Mouse (Mus musculus) layer of hippocampus, adult 11-12 months (tissue): ENCODE measurements around the gene Pkd2.
A peak's percentile ranks its signal among the peaks of the same experiment; 100 is the strongest.
"Not testable (repeated sequence)": the region's sequence is repeated elsewhere in the genome, so short reads cannot be mapped to it uniquely, and the experiment has no call there.

Experiments used
- DNase-seq: peaks from one replicate; pipeline ENCODE4 v3.0.0; 2022; ENCODE audit warnings: low spot score

The Pkd2 gene

GRCm38 (mm10) chr5:104458832-104459705 lies at the start of gene Pkd2:
Pkd2 (plus strand) TSS chr5:104459450.
- DNase-seq: peak; percentile 63

- no peak for DNase-seq
These were observed 43.3 kb upstream of the Pkd2 start for GRCm38 (mm10) chr5:104415999-104416398.

DNA sequence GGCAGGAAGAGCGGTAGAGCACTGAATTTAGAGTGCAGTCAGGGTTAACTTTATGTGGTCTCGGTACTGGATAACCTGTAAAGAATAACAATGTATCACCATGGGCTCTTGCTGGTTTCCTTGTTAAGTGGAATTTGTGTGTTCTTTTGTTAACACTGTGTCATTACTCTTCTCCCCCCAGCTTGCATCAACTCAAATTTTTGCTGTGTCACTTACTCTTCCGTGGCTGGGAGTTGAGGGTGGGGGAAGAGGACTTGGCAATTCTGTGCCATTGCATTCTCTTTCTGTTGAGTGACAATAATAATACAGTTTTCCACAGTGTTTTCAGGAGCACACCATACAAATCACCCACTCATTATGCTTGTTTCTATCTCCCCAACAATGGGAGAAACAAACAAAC lies 42.2 kb upstream of the Pkd2 start:
- no peak for DNase-seq

GRCm38 (mm10) chr5:104417721-104418120 lies 41.5 kb upstream of the Pkd2 start:
- DNase-seq: no peak

- DNase-seq: no peak
These were observed 37.2 kb upstream of the Pkd2 start for GRCm38 (mm10) chr5:104422039-104422438.

GRCm38 (mm10) chr5:104423861-104424260 lies 35.4 kb upstream of the Pkd2 start:
- no peak for DNase-seq

- DNase-seq: peak; percentile 47
These were observed 33.3 kb upstream of the Pkd2 start for GRCm38 (mm10) chr5:104425949-104426348.

DNA sequence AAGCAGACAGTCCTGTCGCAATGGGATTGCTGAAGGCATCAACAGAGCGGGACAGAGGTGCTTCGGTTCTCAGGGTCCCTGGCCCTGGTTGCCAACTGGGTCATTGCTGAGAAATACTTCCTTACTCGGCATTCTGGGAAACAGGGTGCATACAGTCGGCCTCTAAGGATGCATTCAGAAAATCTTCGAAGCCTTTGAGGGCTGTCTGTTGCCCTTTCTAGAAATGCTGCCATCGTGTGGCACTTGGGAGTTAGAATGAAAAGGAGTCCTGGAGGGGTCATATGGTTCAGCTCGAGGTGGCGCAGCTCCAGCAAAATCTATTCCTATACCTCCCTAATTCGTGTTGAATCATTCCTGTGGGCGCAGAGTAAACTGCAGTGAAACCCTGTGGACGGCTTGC lies 26.4 kb upstream of the Pkd2 start:
- DNase-seq: peak; percentile 34

DNA sequence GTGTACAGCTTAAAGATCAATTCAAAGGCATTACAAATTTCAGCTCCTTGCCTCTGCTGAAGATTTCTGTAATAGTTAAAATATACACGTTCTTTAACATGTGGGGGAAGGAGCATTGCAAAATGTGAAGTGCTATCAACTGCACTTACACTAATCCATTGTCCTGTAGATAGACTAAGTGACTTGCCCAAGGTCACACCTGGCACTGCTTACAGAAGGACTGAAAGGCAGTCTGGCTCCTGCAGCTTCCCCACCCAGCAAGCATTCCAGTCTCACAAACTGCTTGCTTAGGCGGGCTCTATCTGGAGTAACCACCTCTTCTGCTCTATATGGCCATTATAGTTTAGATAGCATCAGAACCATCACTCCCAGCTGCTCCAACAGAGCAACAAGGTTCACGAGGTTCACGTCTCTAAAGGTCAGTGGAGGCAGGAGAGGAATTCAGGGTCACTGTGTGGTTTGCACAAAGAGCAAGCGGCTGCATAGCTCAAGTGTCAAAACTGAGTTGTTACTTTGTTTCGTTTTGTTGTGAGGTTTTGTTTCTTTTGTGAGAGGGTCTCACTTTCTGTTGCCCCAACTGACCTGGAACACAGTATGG lies 25.2 kb upstream of the Pkd2 start:
- no peak for DNase-seq

- DNase-seq: no peak
These were observed 24.4 kb upstream of the Pkd2 start, which contains the start of gene Spp1 for GRCm38 (mm10) chr5:104434835-104435301. Spp1 (plus strand) TSS chr5:104435118.

- DNase-seq: no peak
These were observed 22.7 kb upstream of the Pkd2 start for GRCm38 (mm10) chr5:104436406-104437076.

DNA sequence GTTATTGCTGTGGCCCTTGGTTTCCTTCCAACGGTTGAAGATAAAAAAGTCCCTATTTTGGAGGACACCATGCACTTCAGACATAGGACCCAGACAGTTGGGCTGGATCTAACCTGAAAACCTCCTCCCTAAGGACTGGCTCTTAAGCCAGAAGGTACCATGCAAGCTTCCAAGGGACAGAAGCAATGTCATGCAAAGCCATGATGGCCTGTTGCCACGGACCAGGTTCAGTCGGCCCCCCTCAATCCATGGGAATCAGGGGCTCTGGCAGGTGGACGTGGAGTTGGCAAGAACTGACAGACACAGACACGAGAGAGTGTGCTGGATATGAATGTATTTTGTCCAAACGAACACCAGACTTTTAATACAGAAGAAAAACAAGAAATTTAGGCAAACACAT lies 16.9 kb upstream of the Pkd2 start:
- DNase-seq: no peak

DNA sequence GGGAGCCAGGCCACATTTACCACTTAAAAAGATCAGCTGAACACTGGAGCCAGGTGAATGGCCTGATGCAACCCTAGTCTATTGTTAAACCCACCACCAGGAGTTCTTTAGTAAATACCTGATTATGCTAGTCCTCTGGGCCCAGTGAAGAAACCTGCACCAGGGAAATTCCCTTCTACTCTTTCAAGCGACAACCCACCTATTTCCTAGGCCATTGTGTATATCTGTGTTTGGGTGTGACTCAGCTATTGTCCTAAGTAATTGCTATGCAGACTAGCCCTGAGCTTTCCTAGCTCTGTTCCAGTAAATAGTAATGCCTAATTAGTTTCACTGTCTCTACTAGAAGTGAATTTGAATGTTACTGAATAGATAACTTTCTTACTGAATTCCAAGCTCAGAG lies 16.4 kb upstream of the Pkd2 start:
- no peak for DNase-seq

GRCm38 (mm10) chr5:104446156-104446555 lies 13.1 kb upstream of the Pkd2 start:
- peak; percentile 82 for DNase-seq

DNA sequence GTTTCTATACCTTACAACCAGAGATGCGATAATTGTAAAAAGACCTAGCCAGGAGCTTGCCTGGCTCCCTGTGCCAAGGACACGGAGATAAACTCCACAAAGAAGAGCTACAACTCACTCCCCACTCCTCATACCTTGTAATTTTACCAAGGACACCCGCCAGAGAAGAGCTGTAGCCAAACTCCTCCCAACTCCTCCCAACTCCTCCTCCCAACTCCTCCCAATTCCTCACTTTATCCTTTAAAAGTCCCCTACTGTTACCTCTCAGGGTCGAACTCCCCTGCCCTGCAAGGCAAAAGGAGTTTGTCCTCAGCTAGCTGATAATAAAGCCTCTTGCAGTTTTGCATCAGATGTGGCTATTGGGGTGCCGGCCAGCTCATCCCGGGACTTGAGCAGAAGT lies 10.9 kb upstream of the Pkd2 start:
- not testable (repeated sequence) for DNase-seq

- no peak for DNase-seq
These were observed 9.8 kb upstream of the Pkd2 start for GRCm38 (mm10) chr5:104449491-104449890.

DNA sequence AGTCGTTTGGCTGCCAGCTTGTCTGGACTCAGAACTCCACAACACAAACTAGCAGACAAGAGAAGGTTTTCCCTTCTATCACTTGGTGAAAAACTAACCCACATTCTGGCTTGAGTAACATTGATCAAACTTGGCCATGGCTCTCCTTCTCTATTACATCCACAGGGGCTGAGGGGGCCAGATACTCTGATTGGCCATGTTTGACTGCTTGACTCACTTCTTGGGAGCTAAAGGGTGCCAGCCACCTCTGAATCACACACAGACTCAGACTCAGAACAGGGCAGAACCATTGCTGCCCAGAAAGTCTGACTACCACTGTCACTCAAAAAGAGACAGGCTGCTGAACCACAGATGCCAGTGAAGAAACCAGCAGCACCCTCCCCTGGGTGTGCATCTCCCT lies 6.2 kb upstream of the Pkd2 start:
- DNase-seq: no peak

GRCm38 (mm10) chr5:104454564-104454963 lies 4.7 kb upstream of the Pkd2 start:
- no peak for DNase-seq

DNA sequence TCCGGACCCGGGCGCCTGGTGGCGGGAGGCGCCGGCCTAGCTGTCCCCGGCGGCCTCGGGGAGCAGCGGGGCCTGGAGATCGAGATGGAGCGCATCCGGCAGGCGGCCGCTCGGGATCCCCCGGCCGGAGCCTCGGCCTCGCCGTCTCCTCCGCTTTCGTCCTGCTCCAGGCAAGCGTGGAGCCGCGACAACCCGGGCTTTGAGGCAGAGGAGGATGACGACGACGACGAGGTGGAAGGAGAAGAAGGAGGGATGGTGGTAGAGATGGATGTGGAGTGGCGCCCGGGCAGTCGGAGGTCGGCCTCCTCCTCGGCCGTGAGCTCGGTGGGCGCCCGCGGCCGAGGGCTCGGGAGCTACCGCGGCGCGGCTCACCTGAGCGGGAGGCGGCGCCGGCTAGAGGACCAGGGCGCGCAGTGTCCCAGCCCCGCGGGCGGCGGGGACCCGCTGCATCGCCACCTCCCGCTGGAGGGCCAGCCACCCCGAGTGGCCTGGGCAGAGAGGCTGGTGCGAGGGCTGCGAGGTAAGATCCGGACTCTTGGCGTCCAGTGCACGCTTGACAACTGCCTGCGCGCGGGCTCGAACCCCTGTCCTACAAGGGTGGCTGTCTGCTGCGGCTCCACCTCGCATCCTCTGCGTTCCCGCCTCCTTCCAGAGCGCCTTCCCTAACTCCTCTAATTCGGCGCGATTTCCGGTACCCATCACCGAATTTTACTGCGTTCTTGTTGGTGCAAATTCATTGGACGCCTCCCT lies 631 bp downstream of the Pkd2 start:
- peak; percentile 71 for DNase-seq

DNA sequence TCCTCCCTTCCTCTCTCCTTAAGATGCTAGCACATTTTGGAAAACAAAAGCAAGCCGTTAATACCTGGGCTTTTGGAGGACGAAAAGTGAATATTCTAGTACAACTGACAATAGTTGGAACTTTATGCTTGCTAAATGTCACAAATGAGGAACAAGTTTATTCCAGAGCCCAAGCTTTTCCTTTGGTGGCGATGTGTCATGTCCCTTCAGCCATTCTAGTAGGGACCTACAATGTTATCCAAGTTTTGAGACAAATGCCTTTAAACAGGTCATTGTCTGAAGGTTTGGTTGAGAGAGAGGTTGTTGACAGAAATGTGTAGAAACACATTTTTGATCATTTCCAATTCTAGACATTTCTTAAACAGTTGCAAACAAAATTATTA lies 1.2 kb downstream of the Pkd2 start:
- no peak for DNase-seq

- no peak for DNase-seq
These were observed 1.6 kb downstream of the Pkd2 start for GRCm38 (mm10) chr5:104460856-104461255.

DNA sequence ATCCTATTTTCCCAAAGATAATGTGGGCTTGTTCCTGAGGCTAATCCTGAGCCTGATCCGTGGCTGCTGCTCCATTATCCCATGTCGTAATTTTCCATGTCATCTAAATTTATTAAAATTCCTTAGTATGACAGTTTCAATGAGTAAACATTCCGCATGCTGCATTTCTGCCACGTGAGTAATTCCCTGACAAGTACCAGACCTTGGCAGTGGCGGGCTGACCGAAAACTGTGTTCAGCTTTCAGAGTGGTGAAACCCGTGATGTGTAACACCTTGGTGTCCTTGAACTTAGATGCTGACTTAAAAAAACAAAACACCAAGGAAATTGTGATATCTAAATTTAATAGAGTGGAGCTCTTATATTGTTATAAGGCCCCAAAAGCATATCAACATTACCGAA lies 6.0 kb downstream of the Pkd2 start:
- DNase-seq: no peak
